Mouse (Mus musculus): ENCODE data around the gene Adgrl3. TPM values are rescaled to one million over a fixed set of nuclear protein-coding genes. Genes with fewer than 3 reads are reported as not detected.

Gene Adgrl3
- polyA plus RNA-seq, 1 experiment = 0.36 TPM

DNA sequence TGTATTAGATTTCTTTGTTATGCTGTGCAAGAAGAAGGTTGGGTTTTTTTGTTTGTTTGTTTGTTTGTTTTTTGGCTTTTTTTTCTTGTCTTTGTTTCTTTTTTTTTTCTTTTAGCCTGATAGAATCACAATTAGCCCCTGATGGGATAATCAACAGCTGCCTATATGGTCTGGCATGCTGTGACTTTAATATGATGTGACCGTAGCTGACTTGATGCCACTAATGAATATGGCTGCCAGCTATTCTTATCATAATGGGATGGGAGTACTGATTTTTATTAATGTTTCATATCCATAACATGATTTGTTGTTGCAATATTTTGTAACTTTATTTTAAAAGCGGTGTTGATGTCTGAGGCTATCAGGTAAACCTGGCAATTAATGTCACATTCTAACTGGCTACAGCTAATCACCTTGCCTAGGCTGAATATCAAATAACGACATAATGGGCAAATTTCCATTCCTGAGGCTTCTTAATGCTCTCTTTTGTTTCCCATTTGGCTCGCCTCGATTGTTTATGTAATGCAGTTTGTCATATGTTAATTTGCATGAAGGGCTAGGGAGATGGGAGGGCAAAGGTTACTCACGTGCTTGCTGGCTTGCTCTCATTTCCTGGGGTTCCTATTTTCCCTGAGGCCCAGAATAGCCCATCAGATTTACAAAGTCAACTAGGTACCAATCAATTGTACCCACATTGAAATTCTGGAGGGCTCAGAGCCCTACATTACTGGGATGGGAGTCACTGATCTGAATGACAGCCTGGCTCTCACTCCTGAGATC lies 641.9 kb downstream of the Adgrl3 start:
- Histone ChIP-seq H3K9me3 (replicated peaks; ENCODE audit: control insufficient read depth, insufficient read depth, low read length, poor library complexity, severe bottlenecking) (no peaks in the 10 kb centered on the region), H3K36me3 (ENCODE audit: control insufficient read depth, insufficient read depth, low read length, poor library complexity, severe bottlenecking) (no peaks in the 10 kb centered on the region), H3K9ac (ENCODE audit: low read depth, poor library complexity, severe bottlenecking) (no peak overlapping the region), H3K27me3 (ENCODE audit: control insufficient read depth, insufficient read depth, low read length, poor library complexity, severe bottlenecking) (no peaks in the 10 kb centered on the region), H3K27ac (ENCODE audit: insufficient read depth, low read length) (no peak overlapping the region), H3K4me1 (ENCODE audit: control insufficient read depth, insufficient read depth, low read length) (no peaks in the 10 kb centered on the region), H3K4me3 (ENCODE audit: low read depth, low read length) (no peak overlapping the region)
- TF ChIP-seq EP300 (IDR thresholded peaks at IDR 0.05; ENCODE audit: insufficient read depth, low read depth, low read length) (0 out of 2 replicates have a peak, but pooled peaks have one; percentile 6), CTCF (IDR thresholded peaks at IDR 0.05; ENCODE audit: low read depth, low read length) (no peak), POLR2A (IDR thresholded peaks at IDR 0.05; ENCODE audit: insufficient read depth, low read length) (no peak)

DNA sequence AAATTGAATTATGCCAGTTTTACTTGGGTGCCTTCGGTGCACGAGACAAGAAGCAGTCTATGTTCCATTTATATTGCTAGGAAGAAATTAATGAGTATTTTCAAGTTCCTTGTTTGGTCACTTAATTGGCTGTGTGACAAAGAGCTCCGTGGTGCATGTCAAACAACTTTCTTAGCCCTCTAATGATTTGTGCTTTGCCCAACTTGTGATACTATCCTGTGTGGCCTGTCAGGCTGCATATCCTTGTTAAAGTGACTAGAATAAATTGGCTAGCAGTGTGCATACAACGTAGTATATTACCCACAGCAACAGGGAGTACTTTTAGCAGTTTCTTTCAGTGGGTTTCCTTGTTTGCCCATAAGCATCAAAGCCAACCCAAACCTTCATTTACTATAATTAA lies 651.1 kb downstream of the Adgrl3 start:
- no peaks in the 10 kb centered on the region for H3K27me3 ChIP-seq (ENCODE audit: control insufficient read depth, insufficient read depth, low read length, poor library complexity, severe bottlenecking)
- no peak overlapping the region for H3K27ac ChIP-seq (ENCODE audit: insufficient read depth, low read length)
- TF ChIP-seq EP300 (IDR thresholded peaks at IDR 0.05; ENCODE audit: insufficient read depth, low read depth, low read length) = no peak
- TF ChIP-seq POLR2A (IDR thresholded peaks at IDR 0.05; ENCODE audit: insufficient read depth, low read length) = no peak
- TF ChIP-seq CTCF (IDR thresholded peaks at IDR 0.05; ENCODE audit: low read depth, low read length) = no peak
- H3K9ac ChIP-seq (ENCODE audit: low read depth, poor library complexity, severe bottlenecking) = no peak overlapping the region
- no peaks in the 10 kb centered on the region for H3K4me1 ChIP-seq (ENCODE audit: control insufficient read depth, insufficient read depth, low read length)
- no peak overlapping the region for H3K4me3 ChIP-seq (ENCODE audit: low read depth, low read length)
- H3K9me3 ChIP-seq (replicated peaks; ENCODE audit: control insufficient read depth, insufficient read depth, low read length, poor library complexity, severe bottlenecking) = no peaks in the 10 kb centered on the region
- H3K36me3 ChIP-seq (ENCODE audit: control insufficient read depth, insufficient read depth, low read length, poor library complexity, severe bottlenecking) = no peaks in the 10 kb centered on the region

DNA sequence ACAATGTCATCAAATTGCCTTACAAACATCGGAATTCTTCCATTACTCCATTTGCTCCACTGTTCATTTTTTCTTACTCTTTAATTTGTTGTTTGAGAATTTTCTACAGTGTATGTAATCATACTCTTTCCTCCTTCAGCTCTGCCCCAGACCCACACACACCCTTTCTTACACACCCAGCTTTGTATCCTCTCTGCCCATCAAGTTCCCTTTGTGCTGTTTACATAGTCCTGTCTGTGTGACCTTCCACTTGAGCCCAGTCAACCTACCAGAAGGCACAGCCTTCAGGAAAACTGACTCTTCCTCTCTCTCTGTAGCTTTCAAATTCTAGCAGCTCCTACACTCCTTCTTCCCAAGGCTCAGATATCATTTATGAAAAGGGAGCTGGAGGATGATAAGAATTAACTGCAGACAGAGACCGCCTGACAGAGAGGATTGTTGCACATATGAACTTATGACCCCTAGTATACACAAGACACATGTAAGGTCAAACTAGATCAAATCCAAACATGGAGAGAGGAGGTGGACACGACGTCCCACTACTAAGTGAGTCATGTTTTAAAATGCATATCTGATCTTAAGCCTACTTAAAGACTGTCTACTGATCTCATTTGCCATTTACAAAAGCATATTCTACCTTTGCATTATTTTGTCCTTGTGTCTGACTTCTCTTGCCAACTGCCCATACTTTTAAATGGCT lies 654.5 kb downstream of the Adgrl3 start:
- no peak for TF ChIP-seq CTCF (IDR thresholded peaks at IDR 0.05; ENCODE audit: low read depth, low read length)
- no peak for TF ChIP-seq EP300 (IDR thresholded peaks at IDR 0.05; ENCODE audit: insufficient read depth, low read depth, low read length)
- TF ChIP-seq POLR2A (IDR thresholded peaks at IDR 0.05; ENCODE audit: insufficient read depth, low read length) = no peak
- H3K27me3 ChIP-seq (ENCODE audit: control insufficient read depth, insufficient read depth, low read length, poor library complexity, severe bottlenecking) = no peaks in the 10 kb centered on the region
- H3K4me1 ChIP-seq (ENCODE audit: control insufficient read depth, insufficient read depth, low read length) = no peaks in the 10 kb centered on the region
- H3K27ac ChIP-seq (ENCODE audit: insufficient read depth, low read length) = no peak overlapping the region
- H3K9ac ChIP-seq (ENCODE audit: low read depth, poor library complexity, severe bottlenecking) = no peak overlapping the region
- H3K9me3 ChIP-seq (replicated peaks; ENCODE audit: control insufficient read depth, insufficient read depth, low read length, poor library complexity, severe bottlenecking) = no peaks in the 10 kb centered on the region
- no peaks in the 10 kb centered on the region for H3K36me3 ChIP-seq (ENCODE audit: control insufficient read depth, insufficient read depth, low read length, poor library complexity, severe bottlenecking)
- no peak overlapping the region for H3K4me3 ChIP-seq (ENCODE audit: low read depth, low read length)

DNA sequence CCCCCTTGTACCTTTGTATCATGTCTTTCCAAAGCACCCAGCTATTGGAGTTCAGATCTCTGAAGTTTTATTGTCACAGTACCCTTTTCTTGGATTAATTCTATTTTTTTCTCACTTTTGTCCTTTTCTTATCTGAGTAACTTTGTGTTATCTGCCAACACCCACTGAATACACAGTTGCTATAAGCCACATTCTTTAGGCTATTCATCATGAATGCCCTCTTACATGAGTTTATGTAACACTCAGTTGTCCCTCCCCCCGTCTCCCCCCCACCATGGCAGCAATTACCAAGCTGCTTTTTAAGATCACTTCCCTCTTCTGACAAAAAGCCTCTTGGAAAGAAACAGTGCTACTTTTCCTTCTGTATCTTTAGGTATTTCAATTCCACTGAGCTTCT lies 655.0 kb downstream of the Adgrl3 start:
- Histone ChIP-seq H3K4me3 (ENCODE audit: low read depth, low read length) (no peak overlapping the region), H3K9ac (ENCODE audit: low read depth, poor library complexity, severe bottlenecking) (no peak overlapping the region), H3K27me3 (ENCODE audit: control insufficient read depth, insufficient read depth, low read length, poor library complexity, severe bottlenecking) (no peaks in the 10 kb centered on the region), H3K27ac (ENCODE audit: insufficient read depth, low read length) (no peak overlapping the region), H3K36me3 (ENCODE audit: control insufficient read depth, insufficient read depth, low read length, poor library complexity, severe bottlenecking) (no peaks in the 10 kb centered on the region), H3K4me1 (ENCODE audit: control insufficient read depth, insufficient read depth, low read length) (no peaks in the 10 kb centered on the region), H3K9me3 (replicated peaks; ENCODE audit: control insufficient read depth, insufficient read depth, low read length, poor library complexity, severe bottlenecking) (no peaks in the 10 kb centered on the region)
- TF ChIP-seq CTCF (IDR thresholded peaks at IDR 0.05; ENCODE audit: low read depth, low read length) (no peak), POLR2A (IDR thresholded peaks at IDR 0.05; ENCODE audit: insufficient read depth, low read length) (no peak), EP300 (IDR thresholded peaks at IDR 0.05; ENCODE audit: insufficient read depth, low read depth, low read length) (no peak)

DNA sequence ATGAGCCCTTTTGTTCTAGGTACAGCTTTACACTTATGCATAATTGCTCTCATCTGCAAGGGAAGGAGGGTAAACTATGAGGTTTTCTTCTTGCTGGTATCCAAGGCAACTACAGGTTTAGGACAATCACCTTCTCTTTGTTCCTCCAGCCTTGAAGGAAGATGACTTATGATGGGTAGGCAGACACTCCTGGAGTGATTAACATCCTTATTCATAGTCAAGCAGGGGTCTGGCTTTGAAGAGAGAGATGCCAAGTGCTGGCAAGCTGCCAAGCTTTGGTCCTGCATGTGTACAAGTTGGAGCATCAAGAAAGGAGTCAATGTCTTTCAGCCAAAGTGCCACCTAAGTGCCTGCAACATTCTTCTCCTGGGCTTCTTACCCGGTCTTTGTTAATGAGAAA lies 657.0 kb downstream of the Adgrl3 start:
- Histone ChIP-seq H3K9ac (ENCODE audit: low read depth, poor library complexity, severe bottlenecking) (no peak overlapping the region), H3K27ac (ENCODE audit: insufficient read depth, low read length) (no peak overlapping the region), H3K36me3 (ENCODE audit: control insufficient read depth, insufficient read depth, low read length, poor library complexity, severe bottlenecking) (no peaks in the 10 kb centered on the region), H3K27me3 (ENCODE audit: control insufficient read depth, insufficient read depth, low read length, poor library complexity, severe bottlenecking) (no peaks in the 10 kb centered on the region), H3K4me1 (ENCODE audit: control insufficient read depth, insufficient read depth, low read length) (no peaks in the 10 kb centered on the region), H3K9me3 (replicated peaks; ENCODE audit: control insufficient read depth, insufficient read depth, low read length, poor library complexity, severe bottlenecking) (no peaks in the 10 kb centered on the region), H3K4me3 (ENCODE audit: low read depth, low read length) (no peak overlapping the region)
- TF ChIP-seq POLR2A (IDR thresholded peaks at IDR 0.05; ENCODE audit: insufficient read depth, low read length) (no peak), EP300 (IDR thresholded peaks at IDR 0.05; ENCODE audit: insufficient read depth, low read depth, low read length) (no peak), CTCF (IDR thresholded peaks at IDR 0.05; ENCODE audit: low read depth, low read length) (no peak)

DNA sequence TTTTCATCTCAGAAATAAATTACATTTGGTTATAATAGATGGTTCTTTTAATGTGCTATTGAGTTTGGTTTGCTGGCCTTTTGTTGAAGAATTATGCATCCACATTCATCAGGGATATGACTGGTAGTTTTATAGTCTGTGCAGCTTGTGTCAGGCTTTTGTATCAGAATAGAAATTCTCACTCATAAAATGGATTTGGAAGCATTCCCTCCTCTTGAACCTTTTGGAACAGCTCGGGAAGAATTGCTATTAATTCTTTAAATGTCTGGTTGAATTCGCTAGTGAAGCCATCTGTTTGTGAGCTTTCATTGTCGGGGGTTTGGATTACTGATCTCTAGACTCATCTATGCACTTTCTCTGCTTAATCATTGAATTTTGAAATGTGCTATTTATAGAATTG lies 666.3 kb downstream of the Adgrl3 start:
- Histone ChIP-seq H3K9me3 (replicated peaks; ENCODE audit: control insufficient read depth, insufficient read depth, low read length, poor library complexity, severe bottlenecking) (no peaks in the 10 kb centered on the region), H3K9ac (ENCODE audit: low read depth, poor library complexity, severe bottlenecking) (no peak overlapping the region), H3K27me3 (ENCODE audit: control insufficient read depth, insufficient read depth, low read length, poor library complexity, severe bottlenecking) (no peaks in the 10 kb centered on the region), H3K27ac (ENCODE audit: insufficient read depth, low read length) (no peak overlapping the region), H3K4me3 (ENCODE audit: low read depth, low read length) (no peak overlapping the region), H3K36me3 (ENCODE audit: control insufficient read depth, insufficient read depth, low read length, poor library complexity, severe bottlenecking) (no peaks in the 10 kb centered on the region), H3K4me1 (ENCODE audit: control insufficient read depth, insufficient read depth, low read length) (no peaks in the 10 kb centered on the region)
- no peak for TF ChIP-seq CTCF (IDR thresholded peaks at IDR 0.05; ENCODE audit: low read depth, low read length)
- TF ChIP-seq EP300 (IDR thresholded peaks at IDR 0.05; ENCODE audit: insufficient read depth, low read depth, low read length) = no peak
- no peak for TF ChIP-seq POLR2A (IDR thresholded peaks at IDR 0.05; ENCODE audit: insufficient read depth, low read length)
